Mouse (Mus musculus): Measurements from ENCODE around the gene Prpf4. TPM values are rescaled to one million over a fixed set of nuclear protein-coding genes. Genes with fewer than 3 reads are reported as not detected.
A peak's percentile ranks its signal among the peaks of the same experiment; 100 is the strongest.

Prpf4 gene
- polyA plus RNA-seq, 1 experiment, result 21.1 TPM

- Histone ChIP-seq H3K36me3 (ENCODE audit: control insufficient read depth, insufficient read depth, low read length) (no peaks in the 10 kb centered on the region), H3K27ac (ENCODE audit: control insufficient read depth, insufficient read depth, low read length) (no peak overlapping the region), H3K27me3 (ENCODE audit: control insufficient read depth, insufficient read depth, low read length) (no peaks in the 10 kb centered on the region), H3K4me3 (ENCODE audit: control insufficient read depth, insufficient read depth, low read length) (no peak overlapping the region), H3K4me1 (replicated peaks; ENCODE audit: control insufficient read depth, insufficient read depth, low read length) (no peaks in the 10 kb centered on the region)
- no peak for DNase-seq
- 96% methylated on average over 2 of the region's 2 CpGs for WGBS
- TF ChIP-seq CTCF (IDR thresholded peaks at IDR 0.05; ENCODE audit: borderline replicate concordance, control insufficient read depth, extremely low read depth, insufficient read depth, low read length, poor library complexity) (no peak), POLR2A (IDR thresholded peaks at IDR 0.05; ENCODE audit: control insufficient read depth, extremely low read depth, insufficient read depth, low read length, poor library complexity) (no peak)
These were observed 54.5 kb downstream of the Prpf4 start for GRCm38 (mm10) chr4:62463124-62463523.

- no peak for TF ChIP-seq CTCF (IDR thresholded peaks at IDR 0.05; ENCODE audit: borderline replicate concordance, control insufficient read depth, extremely low read depth, insufficient read depth, low read length, poor library complexity)
- TF ChIP-seq POLR2A (IDR thresholded peaks at IDR 0.05; ENCODE audit: control insufficient read depth, extremely low read depth, insufficient read depth, low read length, poor library complexity), result no peak
- Histone ChIP-seq H3K4me3 (ENCODE audit: control insufficient read depth, insufficient read depth, low read length) (no peak overlapping the region), H3K4me1 (replicated peaks; ENCODE audit: control insufficient read depth, insufficient read depth, low read length) (peaks cover 3% of the 10 kb centered on the region), H3K36me3 (ENCODE audit: control insufficient read depth, insufficient read depth, low read length) (no peaks in the 10 kb centered on the region), H3K27ac (ENCODE audit: control insufficient read depth, insufficient read depth, low read length) (no peak overlapping the region), H3K27me3 (ENCODE audit: control insufficient read depth, insufficient read depth, low read length) (no peaks in the 10 kb centered on the region)
- 96% methylated on average over 1 of the region's 1 CpGs for WGBS
- no peak for DNase-seq
These were observed 59.6 kb downstream of the Prpf4 start for GRCm38 (mm10) chr4:62468158-62468557.

DNA sequence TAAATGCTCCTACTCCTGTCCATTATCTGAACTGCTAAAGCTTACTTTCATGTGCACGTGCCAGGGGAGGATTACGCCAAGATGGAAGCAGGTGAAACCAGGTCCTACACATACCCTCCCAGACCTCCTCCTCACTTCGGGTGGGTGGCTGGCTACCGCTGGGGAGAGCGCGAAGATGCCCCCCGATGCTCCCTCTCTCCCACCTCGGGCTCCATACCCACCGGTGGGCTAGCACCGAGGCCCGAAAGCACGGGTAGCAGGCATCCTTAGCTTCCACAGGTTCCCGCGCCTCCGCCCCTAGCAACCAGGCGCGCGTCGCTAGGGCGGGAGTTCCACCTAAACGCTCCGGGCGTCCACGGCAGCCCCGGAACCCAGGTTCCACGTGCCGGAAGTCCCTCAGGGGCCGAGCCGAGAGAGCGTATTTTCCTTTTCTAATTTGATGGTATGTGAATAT lies 62.0 kb downstream of the Prpf4 start, which contains the start of gene Wdr31:
TSS of gene Wdr31 (minus strand) at position 299 of the 454 bp plus-strand sequence.
- no peak within 1 kb of the TSS for H3K27ac ChIP-seq (ENCODE audit: control insufficient read depth, insufficient read depth, low read length)
- DNase-seq, result peak; percentile 78
- no peak for TF ChIP-seq POLR2A (IDR thresholded peaks at IDR 0.05; ENCODE audit: control insufficient read depth, extremely low read depth, insufficient read depth, low read length, poor library complexity)
- TF ChIP-seq CTCF (IDR thresholded peaks at IDR 0.05; ENCODE audit: borderline replicate concordance, control insufficient read depth, extremely low read depth, insufficient read depth, low read length, poor library complexity), result no peak
- H3K36me3 ChIP-seq (ENCODE audit: control insufficient read depth, insufficient read depth, low read length), result no peaks in the 10 kb centered on the region
- 2% methylated on average over 30 of the region's 30 CpGs for WGBS
- no peaks in the 10 kb centered on the region for H3K27me3 ChIP-seq (ENCODE audit: control insufficient read depth, insufficient read depth, low read length)
- H3K4me1 ChIP-seq (replicated peaks; ENCODE audit: control insufficient read depth, insufficient read depth, low read length), result peaks cover 8% of the 10 kb centered on the region
- H3K4me3 ChIP-seq (ENCODE audit: control insufficient read depth, insufficient read depth, low read length), result peak within 1 kb of the TSS; percentile 53

GRCm38 (mm10) chr4:62472071-62472470 lies 63.5 kb downstream of the Prpf4 start:
- Histone ChIP-seq H3K36me3 (ENCODE audit: control insufficient read depth, insufficient read depth, low read length) (no peaks in the 10 kb centered on the region), H3K27ac (ENCODE audit: control insufficient read depth, insufficient read depth, low read length) (no peak overlapping the region), H3K27me3 (ENCODE audit: control insufficient read depth, insufficient read depth, low read length) (no peaks in the 10 kb centered on the region), H3K4me1 (replicated peaks; ENCODE audit: control insufficient read depth, insufficient read depth, low read length) (peaks cover 16% of the 10 kb centered on the region), H3K4me3 (ENCODE audit: control insufficient read depth, insufficient read depth, low read length) (no peak overlapping the region)
- no peak for TF ChIP-seq CTCF (IDR thresholded peaks at IDR 0.05; ENCODE audit: borderline replicate concordance, control insufficient read depth, extremely low read depth, insufficient read depth, low read length, poor library complexity)
- TF ChIP-seq POLR2A (IDR thresholded peaks at IDR 0.05; ENCODE audit: control insufficient read depth, extremely low read depth, insufficient read depth, low read length, poor library complexity), result no peak
- DNase-seq, result no peak
- WGBS, result 92% methylated on average over 2 of the region's 2 CpGs

GRCm38 (mm10) chr4:62475131-62475530 lies 66.5 kb downstream of the Prpf4 start:
- peak; percentile 35 for DNase-seq
- no peaks in the 10 kb centered on the region for H3K36me3 ChIP-seq (ENCODE audit: control insufficient read depth, insufficient read depth, low read length)

GRCm38 (mm10) chr4:62475793-62476192 lies 67.2 kb downstream of the Prpf4 start:
- TF ChIP-seq CTCF (IDR thresholded peaks at IDR 0.05; ENCODE audit: borderline replicate concordance, control insufficient read depth, extremely low read depth, insufficient read depth, low read length, poor library complexity), result no peak
- peaks cover 22% of the 10 kb centered on the region for H3K4me1 ChIP-seq (replicated peaks; ENCODE audit: control insufficient read depth, insufficient read depth, low read length)
- peak overlapping the region; percentile 88; the same call in 1 of the 2 replicates for H3K27ac ChIP-seq (ENCODE audit: control insufficient read depth, insufficient read depth, low read length)
- no peak overlapping the region for H3K4me3 ChIP-seq (ENCODE audit: control insufficient read depth, insufficient read depth, low read length)
- H3K27me3 ChIP-seq (ENCODE audit: control insufficient read depth, insufficient read depth, low read length), result no peaks in the 10 kb centered on the region
- no peaks in the 10 kb centered on the region for H3K36me3 ChIP-seq (ENCODE audit: control insufficient read depth, insufficient read depth, low read length)
- 29% methylated on average over 6 of the region's 6 CpGs for WGBS
- DNase-seq, result peak; percentile 27

More at GRCm38 (mm10) chr4:62475131-62475530, 66.5 kb downstream of the Prpf4 start:
- TF ChIP-seq POLR2A (IDR thresholded peaks at IDR 0.05; ENCODE audit: control insufficient read depth, extremely low read depth, insufficient read depth, low read length, poor library complexity) (no peak), CTCF (IDR thresholded peaks at IDR 0.05; ENCODE audit: borderline replicate concordance, control insufficient read depth, extremely low read depth, insufficient read depth, low read length, poor library complexity) (no peak)
- no peak overlapping the region for H3K4me3 ChIP-seq (ENCODE audit: control insufficient read depth, insufficient read depth, low read length)
- H3K27ac ChIP-seq (ENCODE audit: control insufficient read depth, insufficient read depth, low read length), result peak overlapping the region; percentile 88
- WGBS, result 26% methylated on average over 2 of the region's 2 CpGs
- no peaks in the 10 kb centered on the region for H3K27me3 ChIP-seq (ENCODE audit: control insufficient read depth, insufficient read depth, low read length)
- peaks cover 24% of the 10 kb centered on the region for H3K4me1 ChIP-seq (replicated peaks; ENCODE audit: control insufficient read depth, insufficient read depth, low read length)

Other genes starting within 250 kb of the Prpf4 start
- gene Zfp37, start 177.8 kb upstream of the Prpf4 start, polyA plus RNA-seq (2012; rRNA removed), result 0.04 and 0.12 TPM in 2 replicates
- gene Slc31a2, start 146.2 kb upstream of the Prpf4 start, polyA plus RNA-seq (2012; rRNA removed), result 19.0 and 21.6 TPM in 2 replicates
- gene Fkbp15, start 48.2 kb upstream of the Prpf4 start, polyA plus RNA-seq (2012; rRNA removed), result 59.3 and 59.5 TPM in 2 replicates
- gene Slc31a1, start 48.1 kb upstream of the Prpf4 start, polyA plus RNA-seq (2012; rRNA removed), result 10.5 TPM in 2 replicates
- gene Cdc26, start 155 bp upstream of the Prpf4 start, polyA plus RNA-seq (2012; rRNA removed), result 51.0 and 54.3 TPM in 2 replicates
- gene Rnf183, start 26.5 kb downstream of the Prpf4 start, polyA plus RNA-seq (2012; rRNA removed), result 23.7 and 25.8 TPM in 2 replicates
- 1.6 and 1.9 TPM in 2 replicates for gene Wdr31, start 62.1 kb downstream of the Prpf4 start, polyA plus RNA-seq (2012; rRNA removed)
- gene Bspry, start 71.3 kb downstream of the Prpf4 start, polyA plus RNA-seq (2012; rRNA removed), result 19.7 and 19.8 TPM in 2 replicates
- gene Hdhd3, start 94.7 kb downstream of the Prpf4 start, polyA plus RNA-seq (2012; rRNA removed), result 4.5 and 7.0 TPM in 2 replicates
- gene Alad, start 111.1 kb downstream of the Prpf4 start, polyA plus RNA-seq (2012; rRNA removed), result 56.2 and 75.9 TPM in 2 replicates
- gene Pole3, start 116.3 kb downstream of the Prpf4 start, polyA plus RNA-seq (2012; rRNA removed), result 18.0 and 20.9 TPM in 2 replicates
- 0.15 and 0.16 TPM in 2 replicates for gene 4933430I17Rik, start 116.6 kb downstream of the Prpf4 start, polyA plus RNA-seq (2012; rRNA removed)
- gene Rgs3, start 151.1 kb downstream of the Prpf4 start, polyA plus RNA-seq (2012; rRNA removed), result 61.1 and 81.3 TPM in 2 replicates

All from thymus, adult 2 months (tissue).